Mouse (Mus musculus) erythroblast, embryonic 14.5 days (primary cell): Measurements from ENCODE around the gene Mras.

Experiments
- GATA1 ChIP-seq: IDR thresholded peaks from 2 replicates; pipeline ENCODE4 v1.6.1; 2012; ENCODE audit warnings: low read length, inconsistent platforms, mixed read lengths
- TAL1 ChIP-seq: IDR thresholded peaks from 3 replicates; pipeline ENCODE4 v1.6.1; 2012; ENCODE audit warnings: low read length, inconsistent platforms, mixed read lengths

- no peak for TF ChIP-seq TAL1
- TF ChIP-seq GATA1: no peak
These were observed 46.5 kb downstream of the Mras start for GRCm38 (mm10) chr9:99390716-99391115.
